Mouse (Mus musculus) liver, postnatal 0 days (tissue): ENCODE measurements around the gene Camta2.

Experiments
- CTCF ChIP-seq: sonication (generic); IDR thresholded peaks from 2 replicates; pipeline ENCODE4 v1.5.1; 2016; ENCODE audit warnings: antibody characterized with exemption, low read depth
- EP300 ChIP-seq: IDR thresholded peaks from 2 replicates; pipeline ENCODE4 v1.6.1; 2016; ENCODE audit warnings: antibody characterized with exemption, low read depth, mild to moderate bottlenecking

DNA sequence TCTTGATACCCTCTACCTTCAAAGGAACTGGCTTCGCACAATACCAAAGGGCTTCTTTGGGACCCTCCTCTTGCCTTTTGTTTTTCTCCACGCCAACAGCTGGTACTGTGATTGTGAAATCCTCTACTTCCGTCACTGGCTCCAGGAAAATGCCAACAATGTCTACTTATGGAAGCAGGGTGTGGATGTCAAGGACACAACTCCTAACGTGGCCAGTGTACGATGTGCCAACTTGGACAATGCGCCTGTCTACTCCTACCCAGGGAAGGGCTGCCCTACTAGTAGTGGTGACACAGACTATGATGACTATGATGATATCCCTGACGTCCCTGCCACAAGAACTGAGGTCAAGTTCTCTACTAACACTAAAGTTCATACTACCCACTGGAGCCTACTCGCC, 47.9 kb downstream of the Camta2 start:
- no peak for TF ChIP-seq CTCF
- TF ChIP-seq EP300: no peak
